Mouse (Mus musculus) liver, postnatal 0 days (tissue): Measurements from ENCODE around the gene Traf3ip2.

Source experiments
- CTCF ChIP-seq: sonication (generic); IDR thresholded peaks from 2 replicates; pipeline ENCODE4 v1.5.1; 2016; ENCODE audit warnings: antibody characterized with exemption, low read depth
- EP300 ChIP-seq: IDR thresholded peaks from 2 replicates; pipeline ENCODE4 v1.6.1; 2016; ENCODE audit warnings: antibody characterized with exemption, low read depth, mild to moderate bottlenecking

GRCm38 (mm10) chr10:39587973-39588746, 24.6 kb upstream of the Traf3ip2 start:
- TF ChIP-seq EP300: no peak
- no peak for TF ChIP-seq CTCF
